Mouse (Mus musculus) MEL (cell line): ENCODE results near the gene Zfp536.

Source experiments
- CTCF ChIP-seq, 3 experiments: IDR thresholded peaks in 2 of 3; conservative IDR thresholded peaks in 1 of 3; 2 replicates each; pipeline ENCODE4 v1.5.1; 2011 to 2012; ENCODE audit warnings: low read length in 3 of 3, low read depth in 2 of 3, mild to moderate bottlenecking in 2 of 3, improper control_type of control experiment in 1 of 3, inconsistent platforms in 1 of 3, mixed read lengths in 1 of 3, moderate library complexity in 1 of 3; ENCODE audit not compliant: control insufficient read depth in 1 of 3, insufficient read depth in 1 of 3, poor library complexity in 1 of 3, severe bottlenecking in 1 of 3
- KAT2A ChIP-seq: conservative IDR thresholded peaks from 2 replicates; pipeline ENCODE4 v1.6.1; 2012; ENCODE audit warnings: low read depth, low read length, improper control_type of control experiment, inconsistent platforms

DNA sequence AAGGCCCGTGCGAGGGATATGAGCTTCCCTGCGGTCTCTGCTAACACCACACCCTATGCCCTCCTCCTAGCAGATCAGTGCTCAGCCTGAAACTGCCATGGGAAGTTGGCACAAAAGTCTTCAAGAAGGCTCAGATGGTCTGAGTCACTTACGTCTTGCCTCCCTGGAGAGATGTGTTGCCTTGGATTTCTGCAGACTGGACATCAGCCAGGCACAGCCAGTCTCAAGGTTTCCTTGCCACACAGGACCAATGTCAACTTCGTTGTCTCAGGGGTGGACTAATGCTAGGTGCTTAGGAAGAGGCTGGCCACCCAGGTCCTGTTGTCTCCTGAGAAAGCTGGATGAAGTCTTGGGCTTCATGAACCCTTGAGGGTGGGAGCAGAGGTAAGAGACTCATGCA lies 14.6 kb downstream of the Zfp536 start:
- TF ChIP-seq CTCF (IDR thresholded peaks at IDR 0.05 in 2 of 3, conservative IDR thresholded peaks at IDR 0.05 in 1 of 3; ENCODE audit: control insufficient read depth in 1 of 3, insufficient read depth in 1 of 3, low read depth in 2 of 3, low read length in 3 of 3, poor library complexity in 1 of 3, severe bottlenecking in 1 of 3) (no peak), KAT2A (no peak)
